Mouse (Mus musculus) lung, adult 18-20 months (tissue): ENCODE data around the gene Znrf4.
A peak's percentile ranks its signal among the peaks of the same experiment; 100 is the strongest.

Source experiments
- DNase-seq, 2 experiments: peaks; one replicate each; pipeline ENCODE4 v3.0.0; 2022; ENCODE audit warnings: mixed read lengths in 2 of 2

Znrf4 gene

GRCm38 (mm10) chr17:56464817-56465216, 47.4 kb downstream of the Znrf4 start:
- DNase-seq, result peak in 1 of 2 experiments; percentile 48

GRCm38 (mm10) chr17:56464345-56464744, 47.9 kb downstream of the Znrf4 start:
- no peak for DNase-seq

- DNase-seq, result peak; percentile 59 to 63
Observed at GRCm38 (mm10) chr17:56463500-56463899, 48.7 kb downstream of the Znrf4 start.

- no peak for DNase-seq
Observed at GRCm38 (mm10) chr17:56462835-56463455, 49.3 kb downstream of the Znrf4 start.

GRCm38 (mm10) chr17:56461771-56462743, 50.2 kb downstream of the Znrf4 start:
- peak; percentile 99 to 100 for DNase-seq
